Mouse (Mus musculus) neural tube, embryonic 14.5 days (tissue): ENCODE measurements at regions not wholly inside any gene's neighbourhood (a gene's known extent, or its start where the extent isn't known, plus 50 kb on each side); places are given as distances from the start of the nearest gene placed in this dataset.

ENCODE experiments used
- ATAC-seq: fragments of 200-750 bp; cut with Nextera tagmentation; 2 replicates; pipeline ENCODE4 v1.8.0; 2017; ENCODE audit warnings: low read depth, mild to moderate bottlenecking, moderate TSS enrichment, moderate library complexity
- H3K27ac ChIP-seq: fragments of 300-500 bp; sonication (generic); 2 replicates; pipeline ENCODE4 v1.5.1; 2014; ENCODE audit warnings: low read depth, mild to moderate bottlenecking, control low read depth, low read length, moderate library complexity, mixed read lengths
- H3K27me3 ChIP-seq: fragments of 300-500 bp; sonication (generic); 2 replicates; pipeline ENCODE4 v1.6.1; 2014; ENCODE audit warnings: low read length; ENCODE audit not compliant: control insufficient read depth, insufficient read depth
- H3K36me3 ChIP-seq: fragments of 300-500 bp; sonication (generic); 2 replicates; pipeline ENCODE4 v1.6.1; 2014; ENCODE audit warnings: low read length, mixed read lengths; ENCODE audit not compliant: control insufficient read depth, insufficient read depth
- H3K4me1 ChIP-seq: fragments of 300-500 bp; sonication (generic); 2 replicates; pipeline ENCODE4 v1.6.1; 2014; ENCODE audit warnings: low read length; ENCODE audit not compliant: control insufficient read depth, insufficient read depth
- H3K4me2 ChIP-seq: fragments of 300-500 bp; sonication (generic); 2 replicates; pipeline ENCODE4 v1.6.1; 2014; ENCODE audit warnings: mild to moderate bottlenecking, low read depth, low read length, control low read depth
- H3K4me3 ChIP-seq: fragments of 300-500 bp; sonication (generic); 2 replicates; pipeline ENCODE4 v1.5.1; 2014; ENCODE audit warnings: low read depth, low read length, control low read depth, mixed read lengths
- H3K9ac ChIP-seq: fragments of 300-500 bp; sonication (generic); replicated peaks from 2 replicates; pipeline ENCODE4 v1.6.1; 2014; ENCODE audit warnings: low read depth, mild to moderate bottlenecking, control low read depth, low read length, mixed read lengths
- H3K9me3 ChIP-seq: fragments of 300-500 bp; sonication (generic); 2 replicates; pipeline ENCODE4 v1.6.1; 2016; ENCODE audit warnings: low read length; ENCODE audit not compliant: control insufficient read depth
- WGBS: fragments of 180-500 bp; shearing (Covaris S2); extraction: QIAGEN DNeasy Blood & Tissue Kit; methylation state at CpG from one replicate; pipeline ENCODE4 v1.1.7; 2014; 5-methylcytosine and 5-hydroxymethylcytosine counted together

GRCm38 (mm10) chr15:15170387-15170786 is 1558.2 kb upstream of the Cdh9 start:
- Histone ChIP-seq H3K36me3 (no peaks in the 10 kb centered on the region), H3K9me3 (no peaks in the 10 kb centered on the region), H3K9ac (no peak overlapping the region), H3K4me3 (no peak overlapping the region), H3K27me3 (no peaks in the 10 kb centered on the region), H3K4me1 (no peaks in the 10 kb centered on the region), H3K4me2 (no peak overlapping the region), H3K27ac (no peak overlapping the region)
- no peak for ATAC-seq
- 88% methylated on average over 1 of the region's 1 CpGs for WGBS

GRCm38 (mm10) chr15:15220296-15220695 is 1508.3 kb upstream of the Cdh9 start:
- Histone ChIP-seq H3K9ac (no peak overlapping the region), H3K4me2 (no peak overlapping the region), H3K4me1 (no peaks in the 10 kb centered on the region), H3K27me3 (no peaks in the 10 kb centered on the region), H3K9me3 (no peaks in the 10 kb centered on the region), H3K4me3 (no peak overlapping the region), H3K36me3 (no peaks in the 10 kb centered on the region), H3K27ac (no peak overlapping the region)
- WGBS = 58% methylated on average over 2 of the region's 2 CpGs
- no peak for ATAC-seq

GRCm38 (mm10) chr15:15229926-15230325 is 1498.6 kb upstream of the Cdh9 start:
- Histone ChIP-seq H3K27me3 (no peaks in the 10 kb centered on the region), H3K4me1 (no peaks in the 10 kb centered on the region), H3K4me3 (no peak overlapping the region), H3K9me3 (no peaks in the 10 kb centered on the region), H3K36me3 (no peaks in the 10 kb centered on the region), H3K9ac (no peak overlapping the region), H3K4me2 (no peak overlapping the region), H3K27ac (no peak overlapping the region)
- 75% methylated on average over 3 of the region's 3 CpGs for WGBS
- no peak for ATAC-seq

- Histone ChIP-seq H3K4me3 (no peak overlapping the region), H3K27me3 (no peaks in the 10 kb centered on the region), H3K36me3 (no peaks in the 10 kb centered on the region), H3K9me3 (no peaks in the 10 kb centered on the region), H3K27ac (no peak overlapping the region), H3K4me1 (no peaks in the 10 kb centered on the region), H3K4me2 (no peak overlapping the region), H3K9ac (no peak overlapping the region)
- no peak for ATAC-seq
These were observed 1490.2 kb upstream of the Cdh9 start for GRCm38 (mm10) chr15:15238309-15238708.
